Mouse (Mus musculus) lung, postnatal 0 days (tissue): ENCODE measurements at regions not wholly inside any gene's neighbourhood (a gene's known extent, or its start where the extent isn't known, plus 50 kb on each side); places are given as distances from the start of the nearest gene placed in this dataset.
"Not testable (repeated sequence)": the region's sequence is repeated elsewhere in the genome, so short reads cannot be mapped to it uniquely, and the experiment has no call there.

ENCODE experiments used
- CTCF ChIP-seq: IDR thresholded peaks from 2 replicates; pipeline ENCODE4 v1.5.1; 2016; ENCODE audit warnings: antibody characterized with exemption, mild to moderate bottlenecking
- EP300 ChIP-seq: IDR thresholded peaks from 2 replicates; pipeline ENCODE4 v1.6.1; 2016; ENCODE audit warnings: antibody characterized with exemption, mild to moderate bottlenecking, control low read depth

DNA sequence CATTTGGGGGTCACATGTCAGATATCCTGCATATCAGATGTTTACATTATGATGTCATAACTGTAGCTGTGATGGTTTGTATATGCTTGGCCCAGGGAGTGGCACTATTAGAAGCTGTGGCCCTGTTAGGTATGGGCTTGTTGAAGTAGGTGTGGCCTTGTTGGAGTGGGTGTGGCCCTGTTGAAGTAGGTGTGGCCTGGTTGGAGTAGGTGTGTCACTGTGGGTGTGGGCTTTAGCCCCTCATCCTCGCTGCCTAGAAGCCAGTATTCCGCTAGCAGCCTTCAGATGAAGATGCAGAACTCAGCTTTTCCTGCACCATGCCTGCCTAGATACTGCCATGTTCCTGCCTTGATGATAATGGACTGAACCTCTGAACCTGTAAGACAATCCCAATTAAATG, 71.4 kb downstream of the Cpn2 start:
- not testable (repeated sequence) for TF ChIP-seq CTCF, EP300
